Mouse (Mus musculus) activated CD4-positive, CD25-positive, alpha-beta regulatory T cell, adult 4 months (primary cell): ENCODE measurements around the gene Cyth3. TPM values are rescaled to one million over a fixed set of nuclear protein-coding genes. Genes with fewer than 3 reads are reported as not detected.
A peak's percentile ranks its signal among the peaks of the same experiment; 100 is the strongest.

Source experiments
- ATAC-seq: one replicate; pipeline ENCODE4 v1.8.0; 2017
- polyA plus RNA-seq, 2 experiments: library from polyadenylated mRNA; unstranded; fragments of 100-300 nt; shearing (Covaris generic); gene quantifications; one replicate each; pipeline ENCODE4 v1.2.1; 2017

Cyth3 gene
- polyA plus RNA-seq, 2 experiments from 2014 or later, result 30.3 to 32.8 TPM

GRCm38 (mm10) chr5:143669393-143669792, 47.1 kb downstream of the Cyth3 start:
- ATAC-seq, result peak; percentile 16

DNA sequence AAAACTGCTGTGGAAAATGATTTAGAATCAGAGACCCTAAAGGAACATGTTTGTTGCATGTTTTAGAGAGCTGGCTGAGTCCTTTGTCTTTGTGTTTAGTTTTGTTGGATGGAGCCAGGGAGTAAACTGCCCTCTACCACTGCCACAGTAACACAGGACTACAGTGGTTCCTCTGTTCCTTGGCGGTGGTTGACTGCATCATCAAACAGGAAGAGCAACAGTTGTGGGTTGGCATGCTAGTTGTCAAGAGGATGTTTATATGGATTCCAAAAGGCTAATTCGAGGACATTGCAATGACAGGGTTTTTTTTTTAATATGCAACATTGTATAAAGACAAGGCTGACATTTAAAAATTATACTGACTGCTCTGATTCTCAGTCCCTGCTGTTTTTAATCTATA, 47.6 kb downstream of the Cyth3 start:
- peak; percentile 92 for ATAC-seq

GRCm38 (mm10) chr5:143670740-143671415, 48.6 kb downstream of the Cyth3 start:
- no peak for ATAC-seq

DNA sequence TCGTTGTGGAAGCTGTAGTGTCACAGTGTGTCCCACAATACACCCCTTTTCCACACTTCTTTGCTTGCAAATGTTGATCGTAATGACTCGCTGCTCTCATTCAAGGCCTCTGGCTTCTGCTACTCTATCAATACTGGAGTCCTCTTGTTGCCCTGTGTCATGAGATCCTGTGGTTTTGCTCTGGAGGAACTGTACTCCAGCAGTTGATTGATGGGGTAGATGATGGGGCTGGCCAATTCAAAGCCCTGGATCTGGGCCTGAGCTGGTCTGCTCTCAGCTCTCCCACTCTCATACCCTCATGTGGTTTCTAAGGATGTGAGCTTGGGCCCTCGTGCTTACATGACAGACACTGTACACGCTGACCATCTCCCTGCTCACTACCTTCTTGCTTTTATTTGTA, 52.3 kb downstream of the Cyth3 start:
- no peak for ATAC-seq

DNA sequence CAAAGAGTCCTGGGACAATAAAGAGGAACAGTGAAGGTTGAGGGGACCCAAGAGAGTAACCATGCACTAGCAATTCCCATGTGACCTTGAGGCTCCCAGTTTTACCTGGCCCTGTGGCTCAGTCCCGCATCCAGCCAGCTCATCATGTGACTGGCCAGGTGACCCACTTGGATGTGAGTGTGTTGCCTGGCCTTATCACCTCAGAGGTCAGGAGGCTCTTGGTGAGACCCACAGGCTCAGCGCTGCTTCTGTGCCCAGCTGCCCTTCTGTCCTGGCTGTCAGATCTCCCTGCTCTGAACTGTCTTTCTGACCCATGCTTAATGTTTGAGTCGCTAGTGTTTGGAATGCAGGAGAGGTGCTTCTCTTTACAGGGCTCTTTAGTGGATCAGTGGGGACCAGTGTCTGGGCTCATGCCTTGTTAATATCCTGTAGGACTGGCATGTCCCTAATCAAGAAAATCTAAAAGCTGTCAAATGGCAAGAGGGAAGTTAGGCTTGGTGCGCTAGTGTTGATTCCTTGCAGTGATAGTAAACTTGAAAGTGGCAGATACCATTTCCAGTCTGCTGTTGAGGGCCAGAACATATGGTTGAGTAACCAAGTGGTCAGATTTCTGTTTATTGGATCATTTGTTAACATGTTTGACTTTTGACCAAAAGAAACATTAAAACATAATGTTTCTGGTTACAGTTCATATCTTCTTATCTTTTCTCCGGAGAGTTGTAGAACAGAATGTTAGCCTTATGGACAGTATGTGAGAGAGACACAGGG, 54.2 kb downstream of the Cyth3 start:
- ATAC-seq, result no peak

- no peak for ATAC-seq
These were observed 55.1 kb downstream of the Cyth3 start for GRCm38 (mm10) chr5:143677363-143677762.

GRCm38 (mm10) chr5:143678634-143679271, 56.5 kb downstream of the Cyth3 start:
- no peak for ATAC-seq

DNA sequence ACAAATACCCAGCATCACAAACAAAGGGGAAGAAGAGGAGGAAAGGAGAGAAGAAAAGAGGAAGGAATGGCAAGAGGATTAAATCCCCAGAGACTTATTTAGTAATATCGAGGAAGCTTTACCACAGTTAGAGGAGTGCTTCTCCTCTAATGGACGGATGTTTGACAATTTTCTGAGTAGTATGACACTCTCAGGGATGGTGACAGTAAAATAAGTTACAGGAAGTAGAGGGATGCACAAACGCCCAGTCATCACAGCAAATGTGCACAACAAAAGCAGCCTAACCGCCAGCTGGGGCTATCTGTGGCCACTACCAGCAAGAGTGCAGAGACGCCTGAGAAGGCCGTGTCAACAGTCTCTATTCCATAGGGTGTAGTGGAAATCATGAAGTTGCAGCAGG, 57.4 kb downstream of the Cyth3 start:
- ATAC-seq, result peak; percentile 25

GRCm38 (mm10) chr5:143683696-143684095, 61.4 kb downstream of the Cyth3 start:
- peak; percentile 51 for ATAC-seq

GRCm38 (mm10) chr5:143684911-143685390, 62.7 kb downstream of the Cyth3 start:
- ATAC-seq, result no peak

- no peak for ATAC-seq
These were observed 64.2 kb downstream of the Cyth3 start for GRCm38 (mm10) chr5:143686456-143686855.

- ATAC-seq, result no peak
These were observed 65.3 kb downstream of the Cyth3 start for GRCm38 (mm10) chr5:143687589-143687988.

DNA sequence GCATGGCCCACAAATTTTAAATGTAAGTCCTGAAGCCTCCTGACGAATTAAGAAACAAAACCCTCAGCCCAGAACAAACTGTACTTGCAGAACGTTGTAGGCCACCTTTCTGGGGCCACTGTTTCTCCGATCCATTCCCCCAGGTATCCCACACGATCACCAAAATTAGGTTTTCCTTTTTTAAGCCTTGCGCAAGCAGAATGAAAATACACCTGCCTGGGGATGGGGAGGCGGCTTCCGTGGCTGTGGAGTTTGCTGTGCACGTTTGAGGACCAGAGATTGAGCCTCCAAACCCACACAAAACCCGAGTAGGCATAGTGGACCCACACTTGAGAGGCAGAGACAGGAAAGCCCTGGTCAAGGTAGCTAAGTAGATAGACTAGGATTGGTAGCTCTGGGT, 68.1 kb downstream of the Cyth3 start:
- ATAC-seq, result no peak

DNA sequence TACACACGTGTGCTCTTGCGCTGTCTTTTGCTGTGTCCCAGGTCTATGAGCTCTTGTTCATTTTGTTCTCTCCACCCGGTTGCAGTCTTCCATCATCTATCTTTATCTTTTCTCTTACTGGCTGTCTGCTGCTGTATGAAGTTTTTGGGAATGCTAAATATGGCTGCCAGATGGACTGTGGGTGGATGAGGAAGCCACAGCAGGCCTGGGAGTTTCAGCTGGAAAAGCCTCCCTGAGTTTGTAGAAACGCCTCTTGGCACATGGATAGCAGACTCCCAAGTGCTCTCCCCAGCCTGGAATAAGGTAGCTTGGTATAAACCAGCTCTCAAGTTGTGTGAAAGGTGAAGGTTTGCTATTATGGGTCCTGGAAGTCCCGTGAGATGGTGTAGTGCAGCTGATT, 68.7 kb downstream of the Cyth3 start:
- ATAC-seq, result no peak

DNA sequence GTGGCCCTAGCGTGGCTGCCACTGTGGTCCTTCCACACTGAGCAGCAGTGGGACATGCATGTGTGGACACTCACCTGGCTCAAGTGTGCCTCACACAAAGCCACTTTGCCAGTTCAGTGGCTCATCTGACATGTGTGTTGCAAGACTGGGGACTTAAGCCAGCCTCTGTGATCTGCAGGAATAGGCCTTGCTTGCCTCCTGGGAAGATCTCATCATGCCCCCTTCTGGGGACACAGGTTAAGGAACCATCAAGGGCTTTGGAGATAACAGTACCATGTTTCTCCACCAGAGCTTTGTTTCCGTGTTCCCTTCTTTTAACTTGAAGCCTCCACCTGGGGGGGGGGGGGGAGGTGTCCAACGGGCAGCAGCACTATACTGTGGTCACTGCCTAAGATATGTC, 74.1 kb downstream of the Cyth3 start:
- ATAC-seq, result peak; percentile 40

GRCm38 (mm10) chr5:143698454-143698853, 76.2 kb downstream of the Cyth3 start:
- ATAC-seq, result no peak

DNA sequence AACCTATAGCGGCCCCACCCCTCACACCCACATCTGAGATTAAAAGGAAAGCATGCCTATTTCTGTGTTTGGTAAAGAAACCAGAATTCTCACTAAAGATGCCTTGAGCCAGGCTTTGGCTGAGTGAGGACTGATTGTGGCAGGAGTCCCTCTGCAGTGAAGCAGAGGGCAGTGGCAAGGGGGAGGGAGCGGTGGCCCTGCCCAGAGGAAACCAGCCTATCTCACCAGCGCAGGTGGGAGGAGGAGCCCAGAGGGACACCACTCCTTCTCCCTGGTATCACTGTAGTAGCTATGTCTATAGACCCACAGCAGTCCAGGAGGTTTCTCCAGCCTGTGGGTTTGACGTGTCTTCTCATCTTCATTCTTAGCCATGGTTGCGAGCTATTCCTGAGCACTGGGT, 78.0 kb downstream of the Cyth3 start:
- no peak for ATAC-seq

DNA sequence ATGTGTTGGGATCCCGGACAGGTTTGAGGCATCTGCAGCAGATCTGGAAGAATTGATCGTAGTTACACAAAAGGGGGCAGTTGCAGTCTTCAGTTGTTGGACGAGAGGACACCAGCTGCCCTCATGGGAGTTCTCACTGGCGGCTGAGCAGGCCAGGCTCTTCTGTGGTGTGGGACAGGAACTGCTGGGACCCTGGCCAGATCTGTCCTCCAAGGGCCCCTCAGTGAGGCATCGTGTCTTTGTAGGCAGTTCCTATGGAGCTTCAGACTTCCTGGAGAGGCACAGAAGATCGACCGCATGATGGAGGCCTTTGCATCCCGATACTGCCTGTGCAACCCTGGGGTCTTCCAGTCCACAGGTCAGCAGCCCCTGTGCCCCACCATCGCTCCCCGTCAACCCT, 78.8 kb downstream of the Cyth3 start:
- no peak for ATAC-seq

- no peak for ATAC-seq
These were observed 82.8 kb downstream of the Cyth3 start for GRCm38 (mm10) chr5:143704875-143705658.

GRCm38 (mm10) chr5:143705659-143705982, 83.4 kb downstream of the Cyth3 start:
- no peak for ATAC-seq

DNA sequence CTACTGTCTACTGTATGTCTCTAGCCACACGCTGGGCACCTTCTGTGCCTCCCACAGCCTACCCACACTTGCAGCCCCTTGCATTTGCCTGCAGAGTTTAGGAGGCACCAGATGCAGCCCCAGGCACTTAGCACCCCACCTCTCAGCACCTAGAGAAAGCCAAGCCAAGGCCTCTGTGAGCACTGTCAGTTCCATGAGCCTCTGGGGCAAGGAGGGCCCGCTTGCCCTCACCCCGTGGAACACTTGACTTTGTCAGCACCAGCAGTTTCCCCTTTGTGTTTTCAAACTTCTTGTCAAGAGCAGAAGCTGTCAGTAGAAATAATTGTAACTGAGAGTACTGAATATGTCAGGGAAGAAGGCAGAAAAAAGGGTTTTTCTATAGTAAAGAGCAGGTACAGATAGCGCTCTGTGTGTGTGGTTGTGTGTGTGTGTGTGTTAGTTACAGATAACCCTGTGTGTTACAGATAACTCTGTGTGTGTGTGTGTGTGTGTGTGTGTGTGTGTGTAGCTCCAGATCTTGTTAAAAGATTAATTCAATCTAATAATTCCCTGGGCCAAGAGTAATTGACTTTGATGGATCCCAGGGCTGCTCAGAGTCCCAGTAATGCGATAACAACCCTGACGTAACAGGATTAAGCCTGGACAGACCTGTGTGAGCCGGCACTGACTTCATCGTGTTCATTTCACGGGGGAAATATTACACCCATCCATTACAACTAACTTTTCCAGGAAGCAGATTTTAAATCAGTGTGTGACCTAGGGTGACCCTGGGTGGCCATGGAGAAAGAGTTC, 84.0 kb downstream of the Cyth3 start:
- no peak for ATAC-seq

- ATAC-seq, result no peak
These were observed 84.6 kb downstream of the Cyth3 start for GRCm38 (mm10) chr5:143706822-143707200.
